Mouse (Mus musculus) CH12.LX (cell line): ENCODE measurements at regions not wholly inside any gene's neighbourhood (a gene's known extent, or its start where the extent isn't known, plus 50 kb on each side); places are given as distances from the start of the nearest gene placed in this dataset.

Experiments
- CTCF ChIP-seq, 2 experiments: IDR thresholded peaks in 1 of 2; conservative IDR thresholded peaks in 1 of 2; 2 replicates each; pipeline ENCODE4 v1.5.1; 2011 to 2012; ENCODE audit warnings: low read depth in 2 of 2, low read length in 2 of 2, improper control_type of control experiment in 1 of 2, inconsistent platforms in 1 of 2, mild to moderate bottlenecking in 1 of 2, moderate library complexity in 1 of 2
- POLR2A ChIP-seq: IDR thresholded peaks from 2 replicates; pipeline ENCODE4 v1.6.1; 2011; ENCODE audit warnings: low read depth, mild to moderate bottlenecking, improper control_type of control experiment, low read length
- RCOR1 ChIP-seq: conservative IDR thresholded peaks from 2 replicates; pipeline ENCODE4 v1.6.1; 2012; ENCODE audit warnings: low read depth, mild to moderate bottlenecking, inconsistent platforms, low read length, improper control_type of control experiment

DNA sequence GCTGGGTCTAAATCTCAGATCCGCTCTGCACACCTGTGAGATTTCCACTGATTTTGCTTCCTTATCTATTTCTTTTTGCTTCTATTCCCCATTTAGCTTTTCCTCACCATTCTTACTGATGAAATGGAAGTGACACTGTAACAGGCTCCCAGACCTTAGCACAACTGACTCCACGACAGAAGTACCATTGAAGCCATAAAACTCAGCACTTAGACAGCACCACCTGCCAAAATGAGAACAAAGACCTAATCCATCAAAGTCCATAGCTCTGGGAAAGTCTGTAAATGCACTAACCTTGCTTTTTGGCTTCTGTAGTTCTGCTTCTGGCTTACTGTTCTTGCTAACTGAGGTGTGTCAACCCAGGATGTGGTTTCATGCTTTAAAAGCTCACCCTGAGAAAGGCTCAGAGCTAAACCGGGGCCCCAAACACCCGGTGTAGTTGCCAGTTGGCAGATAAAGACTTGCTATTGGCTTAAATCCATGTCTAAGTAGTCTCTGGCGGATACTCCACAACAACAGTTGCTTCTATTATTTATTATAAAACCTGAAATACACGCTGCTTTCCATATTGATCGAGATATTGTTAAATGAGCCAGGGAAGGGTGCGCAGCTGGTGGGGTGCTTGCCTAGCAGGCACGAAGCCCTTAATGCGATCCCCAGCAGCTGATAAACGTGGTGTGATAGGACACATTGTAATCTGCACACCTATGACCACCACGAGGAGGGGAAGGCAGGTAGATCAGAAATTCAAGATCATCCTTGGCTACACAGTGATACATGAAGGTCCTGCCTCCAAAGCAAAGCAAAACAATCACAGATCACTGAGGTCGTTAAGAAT is 414.9 kb upstream of the Hs6st1 start:
- TF ChIP-seq CTCF (conservative IDR thresholded peaks at IDR 0.05 in 1 of 2, IDR thresholded peaks at IDR 0.05 in 1 of 2; ENCODE audit: low read depth in 2 of 2, low read length in 2 of 2) (no peak), POLR2A (no peak), RCOR1 (no peak)
